Mouse (Mus musculus) stomach, postnatal 0 days (tissue): Measurements from ENCODE around the gene Crybb2.

Experiments used
- CTCF ChIP-seq: IDR thresholded peaks from 2 replicates; pipeline ENCODE4 v1.5.1; 2016; ENCODE audit warnings: antibody characterized with exemption, low read depth, mild to moderate bottlenecking, moderate library complexity
- EP300 ChIP-seq: optimal IDR thresholded peaks from 2 replicates; pipeline ENCODE3; 2016; ENCODE audit warnings: antibody characterized with exemption

DNA sequence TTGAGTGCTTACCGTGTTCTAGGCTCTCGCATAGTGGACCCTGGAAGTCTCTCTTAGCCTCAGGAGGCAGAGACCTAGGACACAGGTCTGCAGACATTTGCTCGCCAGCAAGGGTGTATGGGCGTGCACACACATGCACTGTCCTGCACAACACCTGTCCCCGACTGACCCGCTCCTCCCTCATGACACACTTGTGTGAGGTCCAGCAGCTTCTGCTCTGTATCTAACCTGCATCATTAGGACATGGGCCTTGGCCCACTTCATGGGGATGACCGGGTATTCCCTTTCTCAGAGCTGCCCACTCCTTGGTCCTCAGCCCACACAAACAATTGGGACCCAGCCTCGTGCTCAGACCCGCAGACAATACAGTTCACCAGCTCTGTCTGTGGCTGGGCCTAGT is 11.1 kb upstream of the Crybb2 start:
- TF ChIP-seq CTCF = no peak
- TF ChIP-seq EP300 = no peak
